ENCODE assay signal across 8 mouse cellular contexts in genomic region chr5:137277360-137278342, GRCm38 (mm10). TPM values are rescaled to one million over a fixed set of nuclear protein-coding genes. Genes with fewer than 3 reads are reported as not detected.
DNase-seq lines count a peak whose midpoint lies in the region; ATAC-seq lines count a peak whose summit lies in the region.

No protein-coding gene starts in this region.

- peak overlapping the region; percentile 11; the same call in 1 of the 2 replicates for H3K4me2 ChIP-seq in hindbrain, embryonic 12.5 days (replicated peaks)

- intact Hi-C loops in left cerebral cortex, postnatal 4 days (cut with DNase I): no loop called here
- intact Hi-C loops in left cerebral cortex, postnatal 36 days (cut with DNase I): no loop called here

- peaks cover 4% of the 10 kb centered on the region; the same call in 1 of the 2 replicates for H3K9me3 ChIP-seq in hindbrain, embryonic 12.5 days (replicated peaks)

- no peak overlapping the region for H3K27ac ChIP-seq in hindbrain, embryonic 12.5 days

- no peaks in the 10 kb centered on the region for H3K36me3 ChIP-seq in hindbrain, embryonic 12.5 days

- H3K4me1 ChIP-seq in hindbrain, embryonic 12.5 days: no peaks in the 10 kb centered on the region

- ATAC-seq in hindbrain, embryonic 12.5 days (ENCODE audit: low FRiP score): no peak
- ATAC-seq in megakaryocyte progenitor cell, adult 5-6 weeks (replicated peaks; ENCODE audit: poor library complexity): peak; percentile 74
- no peak for ATAC-seq in inflammation-experienced regulatory T-cells, adult 6 months
- no peak; the same call in 1 of the 2 replicates for ATAC-seq in megakaryocyte, adult 5-6 weeks (ENCODE audit: poor library complexity, severe bottlenecking)

- peak; percentile 45 for DNase-seq in left cerebral cortex, postnatal 4 days
- DNase-seq in left cerebral cortex, postnatal 36 days (ENCODE audit: low spot score in 2 of 2): no peak
- DNase-seq in brain, adult 2 months (ENCODE audit: low read depth, low spot score): peak; percentile 63
- no peak for DNase-seq in layer of hippocampus, postnatal 14 days (ENCODE audit: low spot score in 2 of 2)

- no peak overlapping the region for H3K4me3 ChIP-seq in hindbrain, embryonic 12.5 days

- peaks cover 4% of the 10 kb centered on the region; the same call in 1 of the 2 replicates for H3K27me3 ChIP-seq in hindbrain, embryonic 12.5 days

- H3K9ac ChIP-seq in hindbrain, embryonic 12.5 days: no peak overlapping the region

- 50% methylated on average over 18 of the region's 18 CpGs for WGBS in hindbrain, embryonic 12.5 days

RNA-seq across cellular contexts. Expression of gene Ache, which starts 9.7 kb away (rescaled TPM):
- total RNA-seq in left cerebral cortex, postnatal 4 days (2021): 10 to 100 TPM; 60.3 to 67.8 TPM
- total RNA-seq in left cerebral cortex, postnatal 36 days (2021): 10 to 100 TPM; 60.1 to 64.5 TPM
- polyA plus RNA-seq in hindbrain, embryonic 12.5 days (2016; fragmentation: Nextera tagmentation; extraction: Ambion mirVana): 12.6 and 13.1 TPM in 2 replicates
- 0.67 and 2.3 TPM in 2 replicates for total RNA-seq in megakaryocyte progenitor cell, adult 5-6 weeks (2015)
- under 0.01 TPM in 1 of 2 replicates, not detected in the other for total RNA-seq in megakaryocyte progenitor cell, adult 5-6 weeks (2017)
- polyA plus RNA-seq in inflammation-experienced regulatory T-cells, adult 6 months (2017; shearing (Covaris generic)): not detected
- total RNA-seq in layer of hippocampus, postnatal 14 days (2021): 100 to 1,000 TPM in 1 of 2 experiments, 10 to 100 TPM in 1; 85.6 to 100 TPM
- total RNA-seq in megakaryocyte, adult 5-6 weeks (2015): 0.09 and 0.50 TPM in 2 replicates
- total RNA-seq in megakaryocyte, adult 5-6 weeks (2017): 0.07 and 0.08 TPM in 2 replicates

RNA-seq across cellular contexts. Expression of gene Ufsp1, which starts 16.8 kb away (rescaled TPM):
- total RNA-seq in left cerebral cortex, postnatal 4 days (2021): 10 to 100 TPM; 17.3 to 21.8 TPM
- total RNA-seq in left cerebral cortex, postnatal 36 days (2021): 10 to 100 TPM; 11.4 to 15.0 TPM
- polyA plus RNA-seq in hindbrain, embryonic 12.5 days (2016; fragmentation: Nextera tagmentation; extraction: Ambion mirVana): 8.1 and 10.3 TPM in 2 replicates
- 0.61 and 2.9 TPM in 2 replicates for total RNA-seq in megakaryocyte progenitor cell, adult 5-6 weeks (2015)
- total RNA-seq in megakaryocyte progenitor cell, adult 5-6 weeks (2017): 1.3 and 3.8 TPM in 2 replicates
- polyA plus RNA-seq in inflammation-experienced regulatory T-cells, adult 6 months (2017; shearing (Covaris generic)): 1 to 10 TPM in 2 of 3 experiments, under 1 TPM in 1; 0.32 to 2.0 (median 1.5) TPM
- total RNA-seq in layer of hippocampus, postnatal 14 days (2021): 10 to 100 TPM; 18.0 to 19.9 TPM
- total RNA-seq in megakaryocyte, adult 5-6 weeks (2015): 0.18 and 1.4 TPM in 2 replicates
- total RNA-seq in megakaryocyte, adult 5-6 weeks (2017): 0.24 and 0.59 TPM in 2 replicates

RNA-seq across cellular contexts. Expression of gene Srrt, which starts 29.8 kb away (rescaled TPM):
- total RNA-seq in left cerebral cortex, postnatal 4 days (2021): 100 to 1,000 TPM; 214 to 236 TPM
- 100 to 1,000 TPM; 132 to 230 TPM for total RNA-seq in left cerebral cortex, postnatal 36 days (2021)
- polyA plus RNA-seq in hindbrain, embryonic 12.5 days (2016; fragmentation: Nextera tagmentation; extraction: Ambion mirVana): 151 and 152 TPM in 2 replicates
- 133 and 143 TPM in 2 replicates for total RNA-seq in megakaryocyte progenitor cell, adult 5-6 weeks (2015)
- total RNA-seq in megakaryocyte progenitor cell, adult 5-6 weeks (2017): 241 and 321 TPM in 2 replicates
- polyA plus RNA-seq in inflammation-experienced regulatory T-cells, adult 6 months (2017; shearing (Covaris generic)): 10 to 100 TPM; 58.1 to 76.1 (median 61.2) TPM
- total RNA-seq in layer of hippocampus, postnatal 14 days (2021): 100 to 1,000 TPM; 189 to 217 TPM
- total RNA-seq in megakaryocyte, adult 5-6 weeks (2015): 71.9 and 97.1 TPM in 2 replicates
- total RNA-seq in megakaryocyte, adult 5-6 weeks (2017): 158 and 222 TPM in 2 replicates

RNA-seq across cellular contexts. Expression of gene Trip6, which starts 36.6 kb away (rescaled TPM):
- total RNA-seq in left cerebral cortex, postnatal 4 days (2021): 1 to 10 TPM; 7.1 to 8.0 TPM
- 1 to 10 TPM; 3.5 to 5.1 TPM for total RNA-seq in left cerebral cortex, postnatal 36 days (2021)
- polyA plus RNA-seq in hindbrain, embryonic 12.5 days (2016; fragmentation: Nextera tagmentation; extraction: Ambion mirVana): 40.0 and 40.7 TPM in 2 replicates
- 4.0 and 6.7 TPM in 2 replicates for total RNA-seq in megakaryocyte progenitor cell, adult 5-6 weeks (2015)
- 7.1 and 7.5 TPM in 2 replicates for total RNA-seq in megakaryocyte progenitor cell, adult 5-6 weeks (2017)
- 1 to 10 TPM; 1.4 to 1.7 (median 1.6) TPM for polyA plus RNA-seq in inflammation-experienced regulatory T-cells, adult 6 months (2017; shearing (Covaris generic))
- 1 to 10 TPM; 4.6 to 6.0 TPM for total RNA-seq in layer of hippocampus, postnatal 14 days (2021)
- total RNA-seq in megakaryocyte, adult 5-6 weeks (2015): 4.1 and 4.2 TPM in 2 replicates
- total RNA-seq in megakaryocyte, adult 5-6 weeks (2017): 2.1 and 2.9 TPM in 2 replicates

RNA-seq across cellular contexts. Expression of gene Slc12a9, which starts 55.7 kb away (rescaled TPM):
- total RNA-seq in left cerebral cortex, postnatal 4 days (2021): 10 to 100 TPM; 28.8 to 31.5 TPM
- 10 to 100 TPM; 21.1 to 25.2 TPM for total RNA-seq in left cerebral cortex, postnatal 36 days (2021)
- 21.9 and 23.6 TPM in 2 replicates for polyA plus RNA-seq in hindbrain, embryonic 12.5 days (2016; fragmentation: Nextera tagmentation; extraction: Ambion mirVana)
- total RNA-seq in megakaryocyte progenitor cell, adult 5-6 weeks (2015): 2.4 and 4.4 TPM in 2 replicates
- total RNA-seq in megakaryocyte progenitor cell, adult 5-6 weeks (2017): 5.3 and 5.7 TPM in 2 replicates
- 10 to 100 TPM in 2 of 3 experiments, 1 to 10 TPM in 1; 6.0 to 15.2 (median 11.0) TPM for polyA plus RNA-seq in inflammation-experienced regulatory T-cells, adult 6 months (2017; shearing (Covaris generic))
- total RNA-seq in layer of hippocampus, postnatal 14 days (2021): 10 to 100 TPM; 29.7 to 35.5 TPM
- 12.8 and 13.4 TPM in 2 replicates for total RNA-seq in megakaryocyte, adult 5-6 weeks (2015)
- 20.9 and 21.6 TPM in 2 replicates for total RNA-seq in megakaryocyte, adult 5-6 weeks (2017)

Comparison
In these comparisons a context has a peak if more than half of its experiments do, and no peak if none do; other contexts are left out.
1. DNase-seq: peak in left cerebral cortex, postnatal 4 days (single experiment) and brain, adult 2 months (single experiment); none in left cerebral cortex, postnatal 36 days (0 of 2) and layer of hippocampus, postnatal 14 days (0 of 2).
2. RNA of gene Ache, which starts 9.7 kb away (total RNA-seq): 85.6 to 100 TPM in layer of hippocampus, postnatal 14 days, 60.3 to 67.8 TPM in left cerebral cortex, postnatal 4 days and 60.1 to 64.5 TPM in left cerebral cortex, postnatal 36 days; under 0.01 to 2.3 TPM in megakaryocyte progenitor cell, adult 5-6 weeks and 0.07 to 0.50 TPM in megakaryocyte, adult 5-6 weeks; every median in the first group is over 10 times any median in the second.